Mouse (Mus musculus) erythroblast, embryonic 14.5 days (primary cell): ENCODE results near the gene Rai14.

ENCODE experiments used
- GATA1 ChIP-seq: IDR thresholded peaks from 2 replicates; pipeline ENCODE4 v1.6.1; 2012; ENCODE audit warnings: low read length, inconsistent platforms, mixed read lengths
- TAL1 ChIP-seq: IDR thresholded peaks from 3 replicates; pipeline ENCODE4 v1.6.1; 2012; ENCODE audit warnings: low read length, inconsistent platforms, mixed read lengths

DNA sequence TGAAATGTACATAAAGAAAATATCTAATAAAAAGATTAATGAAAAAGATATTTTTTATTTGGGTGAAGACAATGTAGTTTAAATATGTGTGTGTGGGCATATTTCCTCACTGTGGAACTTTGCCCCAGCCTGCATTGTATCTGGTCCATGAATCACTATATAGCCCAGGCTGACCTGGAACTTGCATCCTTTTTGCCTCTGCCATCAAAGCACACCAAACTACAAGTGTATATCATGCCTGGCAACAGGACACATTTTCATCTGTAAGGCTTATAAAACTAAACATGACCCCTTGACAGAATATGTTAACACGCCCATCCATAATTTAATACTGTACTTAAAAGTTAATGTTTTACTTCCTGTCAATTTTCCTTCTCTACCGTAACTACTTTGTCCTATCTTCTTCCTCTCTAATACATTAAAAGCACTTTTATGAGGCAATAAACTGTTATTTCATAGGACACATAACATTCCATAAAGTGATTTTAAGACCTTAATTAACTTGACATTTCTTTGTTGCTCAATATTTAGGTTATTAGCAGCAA lies 61.4 kb downstream of the Rai14 start:
- TF ChIP-seq TAL1 (no peak), GATA1 (no peak)
